Mouse (Mus musculus): ENCODE data around the gene Ppp1cc. TPM values are rescaled to one million over a fixed set of nuclear protein-coding genes. Genes with fewer than 3 reads are reported as not detected.
"Not testable (repeated sequence)": the region's sequence is repeated elsewhere in the genome, so short reads cannot be mapped to it uniquely, and the experiment has no call there.

The Ppp1cc gene
- polyA plus RNA-seq, 1 experiment, result 81.1 TPM

- Histone ChIP-seq H3K4me1 (ENCODE audit: control insufficient read depth, insufficient read depth, low read length) (peaks cover 11% of the 10 kb centered on the region), H3K4me3 (replicated peaks; ENCODE audit: extremely low read depth, low read depth, low read length) (no peak overlapping the region)
- WGBS, result 94% methylated on average over 3 of the region's 3 CpGs
- DNase-seq, result no peak
- TF ChIP-seq CTCF (IDR thresholded peaks at IDR 0.05; ENCODE audit: insufficient read depth, low read length), result no peak
- TF ChIP-seq POLR2A (IDR thresholded peaks at IDR 0.05; ENCODE audit: borderline replicate concordance, extremely low read depth, low read depth, low read length), result no peak
Observed at GRCm38 (mm10) chr5:122135290-122135882, 22.7 kb upstream of the Ppp1cc start.

GRCm38 (mm10) chr5:122136508-122137408 is 21.3 kb upstream of the Ppp1cc start:
- DNase-seq, result no peak
- 48% methylated on average over 14 of the region's 14 CpGs for WGBS

GRCm38 (mm10) chr5:122138856-122139255 is 19.2 kb upstream of the Ppp1cc start:
- WGBS, result 79% methylated on average over 15 of the region's 15 CpGs
- no peak overlapping the region for H3K4me3 ChIP-seq (replicated peaks; ENCODE audit: extremely low read depth, low read depth, low read length)
- DNase-seq, result no peak

More at GRCm38 (mm10) chr5:122136508-122137408, 21.3 kb upstream of the Ppp1cc start:
- H3K4me1 ChIP-seq (ENCODE audit: control insufficient read depth, insufficient read depth, low read length), result peaks cover 11% of the 10 kb centered on the region
- no peak overlapping the region for H3K4me3 ChIP-seq (replicated peaks; ENCODE audit: extremely low read depth, low read depth, low read length)
- TF ChIP-seq CTCF (IDR thresholded peaks at IDR 0.05; ENCODE audit: insufficient read depth, low read length) (no peak), POLR2A (IDR thresholded peaks at IDR 0.05; ENCODE audit: borderline replicate concordance, extremely low read depth, low read depth, low read length) (no peak)

GRCm38 (mm10) chr5:122139771-122140170 is 18.3 kb upstream of the Ppp1cc start:
- H3K4me3 ChIP-seq (replicated peaks; ENCODE audit: extremely low read depth, low read depth, low read length); DNase-seq; H3K4me1 ChIP-seq (ENCODE audit: control insufficient read depth, insufficient read depth, low read length): not testable (repeated sequence)
- 61% methylated on average over 2 of the region's 2 CpGs for WGBS

More at GRCm38 (mm10) chr5:122138856-122139255, 19.2 kb upstream of the Ppp1cc start:
- H3K4me1 ChIP-seq (ENCODE audit: control insufficient read depth, insufficient read depth, low read length), result peaks cover 5% of the 10 kb centered on the region; the same call in 1 of the 2 replicates
- TF ChIP-seq POLR2A (IDR thresholded peaks at IDR 0.05; ENCODE audit: borderline replicate concordance, extremely low read depth, low read depth, low read length) (no peak), CTCF (IDR thresholded peaks at IDR 0.05; ENCODE audit: insufficient read depth, low read length) (no peak)

GRCm38 (mm10) chr5:122140723-122141122 is 17.4 kb upstream of the Ppp1cc start, which contains the start of gene Ccdc63:
Gene Ccdc63, minus strand, starts transcription at chr5:122140823.
- WGBS, result 98% methylated on average over 3 of the region's 3 CpGs
- DNase-seq, result no peak
- H3K4me1 ChIP-seq (ENCODE audit: control insufficient read depth, insufficient read depth, low read length), result peaks cover 5% of the 10 kb centered on the region
- H3K4me3 ChIP-seq (replicated peaks; ENCODE audit: extremely low read depth, low read depth, low read length), result no peak within 1 kb of the TSS
- TF ChIP-seq CTCF (IDR thresholded peaks at IDR 0.05; ENCODE audit: insufficient read depth, low read length) (no peak), POLR2A (IDR thresholded peaks at IDR 0.05; ENCODE audit: borderline replicate concordance, extremely low read depth, low read depth, low read length) (no peak)

GRCm38 (mm10) chr5:122142230-122142992 is 15.7 kb upstream of the Ppp1cc start:
- 48% methylated on average over 8 of the region's 8 CpGs for WGBS
- DNase-seq, result peak; percentile 42

GRCm38 (mm10) chr5:122143543-122143942 is 14.5 kb upstream of the Ppp1cc start:
- peak; percentile 39 for DNase-seq
- WGBS, result 42% methylated on average over 15 of the region's 15 CpGs

More at GRCm38 (mm10) chr5:122142230-122142992, 15.7 kb upstream of the Ppp1cc start:
- peak; percentile 88 for TF ChIP-seq CTCF (IDR thresholded peaks at IDR 0.05; ENCODE audit: insufficient read depth, low read length)
- no peak for TF ChIP-seq POLR2A (IDR thresholded peaks at IDR 0.05; ENCODE audit: borderline replicate concordance, extremely low read depth, low read depth, low read length)
- Histone ChIP-seq H3K4me3 (replicated peaks; ENCODE audit: extremely low read depth, low read depth, low read length) (no peak overlapping the region), H3K4me1 (ENCODE audit: control insufficient read depth, insufficient read depth, low read length) (peaks cover 7% of the 10 kb centered on the region)

GRCm38 (mm10) chr5:122144825-122145224 is 13.3 kb upstream of the Ppp1cc start:
- no peak for TF ChIP-seq CTCF (IDR thresholded peaks at IDR 0.05; ENCODE audit: insufficient read depth, low read length)
- no peak for TF ChIP-seq POLR2A (IDR thresholded peaks at IDR 0.05; ENCODE audit: borderline replicate concordance, extremely low read depth, low read depth, low read length)
- H3K4me1 ChIP-seq (ENCODE audit: control insufficient read depth, insufficient read depth, low read length), result peaks cover 7% of the 10 kb centered on the region
- DNase-seq, result no peak
- H3K4me3 ChIP-seq (replicated peaks; ENCODE audit: extremely low read depth, low read depth, low read length), result no peak overlapping the region
- 65% methylated on average over 4 of the region's 4 CpGs for WGBS

More at GRCm38 (mm10) chr5:122143543-122143942, 14.5 kb upstream of the Ppp1cc start:
- Histone ChIP-seq H3K4me3 (replicated peaks; ENCODE audit: extremely low read depth, low read depth, low read length) (no peak overlapping the region), H3K4me1 (ENCODE audit: control insufficient read depth, insufficient read depth, low read length) (peaks cover 7% of the 10 kb centered on the region)
- TF ChIP-seq POLR2A (IDR thresholded peaks at IDR 0.05; ENCODE audit: borderline replicate concordance, extremely low read depth, low read depth, low read length), result 0 out of 2 replicates have a peak, but pooled peaks have one; percentile 19
- TF ChIP-seq CTCF (IDR thresholded peaks at IDR 0.05; ENCODE audit: insufficient read depth, low read length), result no peak

All from lung, adult 2 months (tissue).